Mouse (Mus musculus) E14TG2a.4 (cell line): Measurements from ENCODE around the gene Setx.

Experiments
- CTCF ChIP-seq: conservative IDR thresholded peaks from 2 replicates; pipeline ENCODE4 v1.5.1; 2014; ENCODE audit warnings: low read length
- NANOG ChIP-seq: IDR thresholded peaks from 2 replicates; pipeline ENCODE4 v1.6.1; 2014; ENCODE audit warnings: borderline replicate concordance, low read length, mixed read lengths

DNA sequence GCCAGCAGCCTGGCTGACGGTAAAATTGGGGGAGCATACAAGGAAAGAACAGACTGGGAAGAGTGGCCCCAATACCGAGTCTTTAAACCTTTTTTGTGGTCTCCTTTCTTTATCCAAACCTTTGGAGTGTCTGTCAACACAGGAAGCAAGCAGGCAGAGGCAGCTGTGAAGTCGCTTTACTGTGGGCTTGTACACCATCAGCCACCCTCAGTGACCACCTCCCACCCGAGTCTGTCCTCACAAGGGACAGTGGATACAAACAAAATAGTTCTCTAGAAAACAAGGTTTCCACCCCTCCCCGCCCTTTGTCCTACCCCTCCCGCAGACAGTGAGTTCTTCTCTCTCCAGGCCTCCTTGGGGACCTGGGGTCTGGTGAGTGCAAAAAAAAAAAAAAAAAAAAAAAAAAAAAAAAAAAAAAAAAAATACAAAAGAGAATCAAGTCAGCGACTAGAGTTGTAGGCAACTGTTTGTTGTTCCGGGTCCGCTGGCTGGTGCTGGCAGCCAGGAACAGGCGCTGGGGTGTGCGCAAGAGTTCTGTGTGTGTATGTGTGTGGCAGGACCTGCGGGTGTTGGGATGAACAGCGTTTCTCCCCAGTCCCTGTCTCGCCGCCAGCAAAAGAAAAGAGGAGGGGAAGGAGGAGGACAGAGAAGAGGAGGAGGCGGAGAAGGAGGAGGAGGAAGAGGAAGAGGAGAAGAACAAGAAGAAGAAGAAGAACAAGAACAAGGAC lies 70.0 kb downstream of the Setx start:
- TF ChIP-seq NANOG: no peak
- TF ChIP-seq CTCF: no peak
